Mouse (Mus musculus) MEL-GATA-1-ER (cell line): ENCODE measurements around the gene Ereg.

Experiments
- DNase-seq: peaks from one replicate; pipeline ENCODE4 v3.0.0-alpha.2; 2012; ENCODE audit warnings: low read depth; ENCODE audit errors: extremely low read depth

Ereg gene

DNA sequence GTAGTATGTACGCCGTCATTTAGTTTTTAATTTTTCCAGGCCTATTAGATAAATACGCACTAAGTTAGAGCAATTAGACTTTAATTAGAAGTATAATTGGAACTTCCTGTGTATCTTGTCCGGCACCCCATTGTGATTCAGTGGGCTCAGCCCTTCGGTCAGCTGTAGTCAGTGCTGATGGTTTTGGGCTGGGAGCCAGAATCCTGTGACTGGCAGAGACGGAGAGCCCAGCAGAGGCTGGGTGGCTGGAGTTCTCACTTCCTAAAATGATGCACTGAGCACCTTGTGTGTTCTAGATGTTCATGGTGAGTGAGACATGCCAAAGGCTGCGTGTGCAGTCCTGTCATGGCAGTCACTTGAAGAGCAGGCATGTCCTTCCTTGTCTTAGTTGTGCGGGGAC lies 36.6 kb downstream of the Ereg start:
- no peak for DNase-seq

DNA sequence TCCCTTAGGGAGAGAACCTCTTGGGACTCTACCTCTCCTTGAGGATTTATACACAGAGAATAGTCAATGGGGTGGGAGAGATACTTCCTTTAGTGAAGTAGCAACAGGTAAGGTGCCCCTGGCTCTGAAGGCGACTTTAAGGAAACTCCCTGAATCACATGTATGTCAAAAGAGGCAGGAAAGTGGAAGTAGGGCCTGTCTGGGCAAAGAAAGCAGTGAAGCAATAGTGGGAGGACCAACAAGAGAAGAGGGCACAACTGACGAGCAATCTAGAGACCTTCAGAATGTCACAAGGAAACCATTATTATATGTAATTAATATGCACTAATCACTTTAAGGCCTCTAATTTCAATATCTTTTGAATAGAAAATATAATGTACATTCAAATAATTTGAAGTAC lies 39.5 kb downstream of the Ereg start:
- DNase-seq = no peak

DNA sequence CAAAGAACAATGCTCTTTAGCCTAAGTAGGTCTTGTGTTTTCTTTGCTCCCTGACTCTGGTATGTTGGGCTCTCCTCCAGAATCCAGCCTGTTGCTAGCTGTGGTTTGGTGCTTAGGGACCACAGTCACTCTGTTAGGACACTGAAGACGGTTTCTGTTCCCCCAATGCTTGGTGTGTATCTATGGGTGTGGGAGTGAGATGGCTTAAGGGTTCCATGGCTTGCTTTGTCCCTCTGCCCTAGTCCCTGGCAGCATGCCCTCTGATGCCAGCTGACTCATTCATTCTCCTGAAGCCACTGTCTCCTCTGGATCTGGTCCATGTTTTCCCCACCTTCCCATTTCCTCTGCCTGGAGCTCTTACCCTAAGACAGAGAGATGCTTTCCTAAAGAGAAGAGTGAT lies 40.2 kb downstream of the Ereg start:
- DNase-seq = no peak

DNA sequence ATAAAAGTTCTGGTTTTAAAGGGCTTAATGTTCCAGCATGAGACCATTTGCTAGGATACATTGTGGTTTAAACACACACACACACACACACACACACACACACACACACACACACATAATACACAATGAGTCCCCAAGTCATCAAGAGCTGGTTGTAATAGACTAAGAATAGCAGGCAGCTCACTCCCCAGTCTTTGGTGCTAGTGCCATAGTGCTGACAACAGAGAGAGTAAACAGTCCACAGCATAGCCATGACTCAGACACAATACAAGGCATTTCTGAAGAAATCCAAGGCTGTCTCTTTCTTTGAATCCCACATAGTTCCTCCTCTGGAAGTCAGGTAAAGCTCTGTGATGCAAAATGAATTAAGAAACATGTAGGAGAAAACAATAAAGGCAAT lies 44.2 kb downstream of the Ereg start:
- no peak for DNase-seq

DNA sequence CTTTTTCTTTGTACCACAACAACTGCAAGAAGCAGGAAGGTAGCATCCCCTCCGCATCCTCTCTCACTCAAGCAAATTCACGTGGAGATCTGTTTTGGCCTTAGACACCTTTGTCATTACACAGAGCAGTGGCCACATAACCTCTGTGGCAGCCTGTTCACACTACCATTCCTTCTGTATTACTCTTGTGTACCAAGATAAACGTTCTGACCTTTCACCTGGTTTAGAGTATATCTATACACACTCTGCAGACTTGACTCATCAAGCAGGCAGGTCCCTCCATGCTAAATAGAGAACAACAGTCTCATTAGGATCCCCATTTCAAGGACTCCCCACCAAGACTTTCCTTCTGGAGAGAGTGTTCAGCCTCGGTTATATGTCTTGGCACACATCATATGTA lies 49.0 kb downstream of the Ereg start:
- DNase-seq = no peak

DNA sequence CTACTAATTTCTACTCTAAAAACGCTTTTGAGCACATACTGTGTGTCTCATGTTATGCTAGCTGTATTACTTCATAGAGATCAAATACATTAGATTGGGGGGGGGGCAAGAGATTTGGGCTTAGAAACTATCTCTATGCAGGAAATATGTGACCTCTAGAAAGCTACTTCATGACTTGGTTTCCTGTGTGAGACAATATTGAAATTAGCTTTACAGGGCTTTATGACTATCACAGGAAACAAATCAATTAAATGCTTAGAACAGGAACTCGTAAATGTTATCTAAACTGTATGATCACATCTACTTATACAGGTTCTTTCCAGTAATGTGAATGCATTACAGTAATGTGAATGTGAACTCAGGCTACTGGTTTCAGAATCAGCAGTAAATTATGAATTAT lies 49.7 kb downstream of the Ereg start:
- no peak for DNase-seq

DNA sequence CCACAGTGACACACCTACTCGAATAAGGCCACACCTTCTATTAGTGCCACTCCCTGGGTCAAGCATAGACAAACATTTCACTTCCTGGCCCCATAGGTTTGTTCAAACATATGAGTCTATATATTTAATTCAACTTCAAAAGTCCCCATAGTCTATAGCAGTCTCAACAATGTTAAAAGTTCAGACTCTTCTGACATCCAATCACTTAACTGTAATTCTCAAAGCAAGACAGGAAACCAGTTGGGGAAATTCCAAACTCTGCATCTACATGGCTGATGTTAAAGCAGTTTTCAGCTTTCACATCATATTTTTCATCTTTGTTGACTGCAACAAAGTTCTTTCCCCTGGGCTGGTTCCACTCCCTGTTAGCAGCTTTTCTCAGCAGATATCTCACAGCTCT lies 52.2 kb downstream of the Ereg start:
- no peak for DNase-seq

DNA sequence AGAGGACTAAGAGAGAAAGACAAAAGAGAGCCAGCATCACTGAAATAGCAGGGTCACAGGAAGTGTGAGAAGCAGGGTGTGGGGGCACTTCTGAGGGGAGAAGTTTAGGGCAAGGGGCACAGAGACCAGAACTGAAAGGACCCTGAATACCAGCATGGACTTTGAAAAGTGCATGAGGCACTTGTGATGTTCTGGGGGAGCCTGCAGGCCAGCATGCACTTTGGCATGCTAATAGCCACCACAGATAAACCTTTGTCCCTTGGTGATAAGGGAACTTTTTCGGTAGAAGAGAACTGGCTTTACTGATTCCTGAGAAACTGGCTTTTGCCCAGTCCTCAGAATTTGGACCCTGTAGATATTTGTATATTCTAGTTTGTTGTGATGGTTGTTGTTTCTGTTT lies 60.5 kb downstream of the Ereg start:
- no peak for DNase-seq

DNA sequence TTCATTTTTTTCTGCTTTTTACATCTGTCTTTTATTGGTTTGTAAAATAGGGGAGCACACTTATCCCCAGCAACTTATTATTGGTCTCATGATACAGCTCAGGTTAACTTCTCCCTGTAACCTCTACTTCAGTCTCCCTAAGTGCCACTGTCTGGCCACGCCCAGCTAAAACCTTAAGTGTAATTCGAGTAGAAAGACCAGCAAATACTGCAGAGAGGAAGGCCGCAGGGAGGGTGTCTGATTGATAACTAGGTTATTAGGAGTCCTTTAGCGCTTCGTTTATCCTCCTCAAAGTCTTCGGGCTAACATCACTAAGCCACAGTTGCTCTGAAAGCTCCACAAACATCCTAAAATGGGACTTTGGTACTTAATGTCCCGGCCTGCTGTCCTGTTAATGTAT lies 64.5 kb downstream of the Ereg start:
- DNase-seq = no peak

DNA sequence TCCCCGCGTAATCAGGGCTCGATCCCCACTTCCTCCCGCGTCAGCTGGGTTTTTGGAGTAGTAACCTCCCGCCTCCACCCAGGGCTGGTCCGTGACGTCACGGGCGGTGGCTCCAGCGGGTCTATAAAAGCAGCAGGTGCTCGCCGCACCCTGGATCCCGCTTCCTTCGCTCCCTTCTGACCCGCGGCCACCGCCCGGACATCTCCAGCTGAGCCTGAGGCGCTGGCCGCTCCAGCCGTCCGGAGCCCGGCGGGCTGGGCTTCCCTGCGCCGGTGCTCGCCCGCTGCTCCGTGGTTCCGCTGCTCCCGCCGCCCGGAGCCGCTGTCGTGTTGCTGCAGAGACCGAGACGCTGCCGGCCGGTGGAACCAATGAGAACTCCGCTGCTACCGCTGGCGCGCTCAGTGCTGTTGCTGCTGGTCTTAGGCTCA lies 65.0 kb downstream of the Ereg start, which contains the start of gene Areg:
TSS of gene Areg (plus strand) at position 154 of the 428 bp plus-strand sequence.
- no peak for DNase-seq

DNA sequence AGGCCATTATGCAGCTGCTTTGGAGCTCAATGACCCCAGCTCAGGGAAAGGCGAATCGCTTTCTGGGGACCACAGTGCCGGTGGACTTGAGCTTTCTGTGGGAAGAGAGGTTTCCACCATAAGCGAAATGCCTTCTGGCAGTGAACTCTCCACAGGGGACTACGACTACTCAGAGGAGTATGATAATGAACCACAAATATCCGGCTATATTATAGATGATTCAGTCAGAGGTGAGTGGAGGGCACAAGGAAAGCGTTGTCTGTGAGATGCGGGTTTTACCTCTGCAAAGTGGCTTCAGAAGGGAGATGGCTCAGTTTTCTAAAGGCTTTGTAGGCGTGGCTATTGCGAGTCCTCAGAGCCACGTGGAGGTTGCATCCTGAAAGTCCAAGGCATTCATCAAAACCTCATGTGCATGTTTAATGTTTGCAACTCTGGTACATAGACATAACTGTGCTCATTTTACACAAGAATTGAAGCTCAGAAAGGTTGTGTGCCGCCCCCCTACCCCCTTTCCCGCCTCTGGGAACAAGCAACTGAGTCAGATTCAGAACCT lies 66.5 kb downstream of the Ereg start:
- no peak for DNase-seq
